Comparison of ENCODE assay signal across 15 mouse cellular contexts in genomic region chr4:24630430-24630829, GRCm38 (mm10).
DNase-seq lines count a peak whose midpoint lies in the region; ATAC-seq lines count a peak whose summit lies in the region.
"Had no signal": no experiment of that assay in that cellular context is flagged by ENCODE, and none has a peak within 500 bp of the region (broad histone marks: within the 10 kb centered on the region; RNA-seq: fewer than 3 reads in every experiment).

No protein-coding gene starts in this region.

- no peak overlapping the region for H3K4me3 ChIP-seq in forebrain, embryonic 14.5 days (ENCODE audit: low read depth, low read length)
- no peak overlapping the region for H3K4me3 ChIP-seq in forebrain, embryonic 11.5 days (ENCODE audit: low read depth, low read length)
- H3K4me3 ChIP-seq in lung, embryonic 15.5 days, result no peak overlapping the region
- H3K4me3 ChIP-seq in midbrain, embryonic 13.5 days (replicated peaks), result no peak overlapping the region
- no peak overlapping the region for H3K4me3 ChIP-seq in midbrain, embryonic 16.5 days (ENCODE audit: low read depth, low read length)
- H3K4me3 ChIP-seq: heart, adult 2 months; heart, embryonic 15.5 days; hindbrain, embryonic 15.5 days had no signal

- WGBS in forebrain, embryonic 14.5 days, result 66% methylated on average over 2 of the region's 2 CpGs
- whole genome bisulfite sequencing in forebrain, embryonic 11.5 days, result 85% methylated on average over 2 of the region's 2 CpGs
- 29% methylated on average over 2 of the region's 2 CpGs for WGBS in lung, embryonic 15.5 days
- 79% methylated on average over 2 of the region's 2 CpGs for WGBS in midbrain, embryonic 13.5 days
- WGBS in midbrain, embryonic 16.5 days, result 65% methylated on average over 2 of the region's 2 CpGs

- H3K27me3 ChIP-seq in forebrain, embryonic 14.5 days (replicated peaks; ENCODE audit: control insufficient read depth, insufficient read depth, low read length), result no peaks in the 10 kb centered on the region
- H3K27me3 ChIP-seq in forebrain, embryonic 11.5 days (ENCODE audit: control insufficient read depth, insufficient read depth, low read length), result no peaks in the 10 kb centered on the region
- H3K27me3 ChIP-seq in lung, embryonic 15.5 days, result no peaks in the 10 kb centered on the region
- H3K27me3 ChIP-seq in midbrain, embryonic 13.5 days, result no peaks in the 10 kb centered on the region
- H3K27me3 ChIP-seq in midbrain, embryonic 16.5 days (ENCODE audit: control insufficient read depth, insufficient read depth, low read depth, low read length), result no peaks in the 10 kb centered on the region
- H3K27me3 ChIP-seq: CH12.LX; heart, embryonic 15.5 days; hindbrain, embryonic 15.5 days had no signal

- no peaks in the 10 kb centered on the region for H3K36me3 ChIP-seq in forebrain, embryonic 14.5 days (ENCODE audit: control insufficient read depth, insufficient read depth, low read length)
- H3K36me3 ChIP-seq in forebrain, embryonic 11.5 days (ENCODE audit: control insufficient read depth, insufficient read depth, low read length), result no peaks in the 10 kb centered on the region
- no peaks in the 10 kb centered on the region for H3K36me3 ChIP-seq in lung, embryonic 15.5 days
- H3K36me3 ChIP-seq in midbrain, embryonic 13.5 days, result no peaks in the 10 kb centered on the region
- H3K36me3 ChIP-seq in midbrain, embryonic 16.5 days (ENCODE audit: control insufficient read depth, insufficient read depth, low read length), result no peaks in the 10 kb centered on the region
- H3K36me3 ChIP-seq: heart, embryonic 15.5 days; hindbrain, embryonic 15.5 days had no signal

- ATAC-seq in forebrain, embryonic 14.5 days, result 0 out of 2 replicates have a peak, but pooled peaks have one; percentile 30
- ATAC-seq in forebrain, embryonic 11.5 days (replicated peaks; ENCODE audit: low FRiP score), result no peak
- peak; percentile 49; the same call in 1 of the 2 replicates for ATAC-seq in lung, embryonic 15.5 days (ENCODE audit: borderline replicate concordance, extremely low read depth, low FRiP score, low TSS enrichment)
- no peak for ATAC-seq in midbrain, embryonic 13.5 days
- no peak for ATAC-seq in midbrain, embryonic 16.5 days

- H3K4me1 ChIP-seq in forebrain, embryonic 14.5 days (ENCODE audit: control insufficient read depth, insufficient read depth, low read length), result peaks cover 9% of the 10 kb centered on the region
- H3K4me1 ChIP-seq in forebrain, embryonic 11.5 days (replicated peaks; ENCODE audit: control insufficient read depth, insufficient read depth, low read length), result peaks cover 2% of the 10 kb centered on the region; the same call in 1 of the 2 replicates
- H3K4me1 ChIP-seq in lung, embryonic 15.5 days, result peaks cover 37% of the 10 kb centered on the region
- H3K4me1 ChIP-seq in midbrain, embryonic 13.5 days (replicated peaks), result peaks cover 23% of the 10 kb centered on the region
- H3K4me1 ChIP-seq in midbrain, embryonic 16.5 days (ENCODE audit: control insufficient read depth, insufficient read depth, low read length), result peaks cover 8% of the 10 kb centered on the region

- H3K27ac ChIP-seq in forebrain, embryonic 14.5 days (ENCODE audit: low read depth, low read length), result no peak overlapping the region
- no peak overlapping the region for H3K27ac ChIP-seq in forebrain, embryonic 11.5 days (ENCODE audit: low read depth, low read length)
- H3K27ac ChIP-seq in lung, embryonic 15.5 days, result peak overlapping the region; percentile 55; the same call in 1 of the 2 replicates
- 0 out of 2 replicates have a peak overlapping the region, but pooled peaks have one; percentile 19 for H3K27ac ChIP-seq in midbrain, embryonic 13.5 days
- no peak overlapping the region for H3K27ac ChIP-seq in midbrain, embryonic 16.5 days (ENCODE audit: low read length)
- H3K27ac ChIP-seq: heart, adult 2 months; heart, embryonic 15.5 days had no signal

- no peak overlapping the region for H3K9ac ChIP-seq in forebrain, embryonic 14.5 days (ENCODE audit: low read length)
- no peak overlapping the region for H3K9ac ChIP-seq in forebrain, embryonic 11.5 days (ENCODE audit: low read length)
- no peak overlapping the region for H3K9ac ChIP-seq in lung, embryonic 15.5 days
- H3K9ac ChIP-seq in midbrain, embryonic 13.5 days (replicated peaks), result no peak overlapping the region
- H3K9ac ChIP-seq in midbrain, embryonic 16.5 days (ENCODE audit: low read depth, low read length), result no peak overlapping the region
- H3K9ac ChIP-seq: heart, embryonic 15.5 days; hindbrain, embryonic 15.5 days had no signal

- DNase-seq in forebrain, embryonic 14.5 days (ENCODE audit: low spot score), result peak; percentile 66
- no peak for DNase-seq in forebrain, embryonic 11.5 days (ENCODE audit: low spot score)
- DNase-seq in lung, postnatal 14 days, result no peak
- DNase-seq: adrenal gland, adult 2 months; adrenal gland, postnatal 25 days; gastrocnemius, postnatal 14 days; heart, adult 2 months; heart, postnatal 14 days had no signal

- no peaks in the 10 kb centered on the region for H3K9me3 ChIP-seq in forebrain, embryonic 14.5 days (replicated peaks; ENCODE audit: control insufficient read depth, low read length)
- no peaks in the 10 kb centered on the region for H3K9me3 ChIP-seq in forebrain, embryonic 11.5 days (ENCODE audit: control insufficient read depth, low read length)
- H3K9me3 ChIP-seq in lung, embryonic 15.5 days, result no peaks in the 10 kb centered on the region
- H3K9me3 ChIP-seq in midbrain, embryonic 13.5 days, result no peaks in the 10 kb centered on the region
- no peaks in the 10 kb centered on the region for H3K9me3 ChIP-seq in midbrain, embryonic 16.5 days (replicated peaks; ENCODE audit: control insufficient read depth, low read length, poor library complexity, severe bottlenecking)
- H3K9me3 ChIP-seq: heart, embryonic 15.5 days; hindbrain, embryonic 15.5 days had no signal

- no peak overlapping the region for H3K4me2 ChIP-seq in forebrain, embryonic 14.5 days (ENCODE audit: low read length)
- H3K4me2 ChIP-seq in forebrain, embryonic 11.5 days (ENCODE audit: low read depth, low read length, severe bottlenecking), result no peak overlapping the region
- no peak overlapping the region for H3K4me2 ChIP-seq in lung, embryonic 15.5 days
- no peak overlapping the region for H3K4me2 ChIP-seq in midbrain, embryonic 13.5 days (replicated peaks)
- H3K4me2 ChIP-seq in midbrain, embryonic 16.5 days (ENCODE audit: low read length), result no peak overlapping the region
- H3K4me2 ChIP-seq: heart, embryonic 11.5 days; heart, embryonic 15.5 days; hindbrain, embryonic 15.5 days had no signal

Comparison
In these comparisons a context has a peak if more than half of its experiments do, and no peak if none do; other contexts are left out.
1. ATAC-seq: peak in forebrain, embryonic 14.5 days (single experiment) and lung, embryonic 15.5 days (single experiment); none in forebrain, embryonic 11.5 days (single experiment), midbrain, embryonic 13.5 days (single experiment) and midbrain, embryonic 16.5 days (single experiment).
2. H3K27ac ChIP-seq: peak in lung, embryonic 15.5 days (single experiment) and midbrain, embryonic 13.5 days (single experiment); none in forebrain, embryonic 14.5 days (single experiment), forebrain, embryonic 11.5 days (single experiment) and midbrain, embryonic 16.5 days (single experiment).